Mouse (Mus musculus) cerebellum, adult 2 months (tissue): Measurements from ENCODE around the gene Slc2a4. TPM values are rescaled to one million over a fixed set of nuclear protein-coding genes. Genes with fewer than 3 reads are reported as not detected.
"Not testable (repeated sequence)": the region's sequence is repeated elsewhere in the genome, so short reads cannot be mapped to it uniquely, and the experiment has no call there.

ENCODE experiments used
- DNase-seq, 2 experiments: peaks; one replicate each; pipeline ENCODE4 v3.0.0; 2021
- H3K27ac ChIP-seq: fragments of 200-500 bp; 2 replicates; pipeline ENCODE4 v1.5.1; 2012; ENCODE audit warnings: low read length, control low read depth, inconsistent platforms; ENCODE audit not compliant: insufficient read depth
- H3K27me3 ChIP-seq: fragments of 200-500 bp; 2 replicates; pipeline ENCODE4 v1.6.1; 2012; ENCODE audit warnings: inconsistent platforms, mild to moderate bottlenecking, low read length, moderate library complexity; ENCODE audit not compliant: control insufficient read depth, insufficient read depth
- H3K4me1 ChIP-seq: fragments of 200-500 bp; 2 replicates; pipeline ENCODE4 v1.6.1; 2011; ENCODE audit warnings: low read length; ENCODE audit not compliant: control insufficient read depth, insufficient read depth
- H3K4me3 ChIP-seq: fragments of 200-500 bp; replicated peaks from 2 replicates; pipeline ENCODE3; 2011; ENCODE audit warnings: mild to moderate bottlenecking, low read depth, low read length, control low read depth; ENCODE audit not compliant: insufficient read depth
- CTCF ChIP-seq: fragments of 200-500 bp; IDR thresholded peaks from 2 replicates; pipeline ENCODE4 v1.5.1; 2011; ENCODE audit warnings: low read depth, mild to moderate bottlenecking, control low read depth, low read length, moderate library complexity, borderline replicate concordance; ENCODE audit not compliant: insufficient read depth
- POLR2A ChIP-seq: fragments of 200-500 bp; IDR thresholded peaks from 2 replicates; pipeline ENCODE4 v1.6.1; 2011; ENCODE audit warnings: low read length, control low read depth, borderline replicate concordance; ENCODE audit not compliant: insufficient read depth
- WGBS: fragments of 180-500 bp; shearing (Covaris S2); methylation state at CpG from one replicate; pipeline ENCODE4 v1.1.7; 2018; 5-methylcytosine and 5-hydroxymethylcytosine counted together
- polyA plus RNA-seq: library from polyadenylated mRNA; depleted of rRNA; stranded (reverse); fragments of >200 nt; gene quantifications from 2 replicates; pipeline ENCODE4 v1.2.3, GENCODE M21; 2012

Slc2a4 gene
- polyA plus RNA-seq, 1 experiment, result 5.9 TPM

DNA sequence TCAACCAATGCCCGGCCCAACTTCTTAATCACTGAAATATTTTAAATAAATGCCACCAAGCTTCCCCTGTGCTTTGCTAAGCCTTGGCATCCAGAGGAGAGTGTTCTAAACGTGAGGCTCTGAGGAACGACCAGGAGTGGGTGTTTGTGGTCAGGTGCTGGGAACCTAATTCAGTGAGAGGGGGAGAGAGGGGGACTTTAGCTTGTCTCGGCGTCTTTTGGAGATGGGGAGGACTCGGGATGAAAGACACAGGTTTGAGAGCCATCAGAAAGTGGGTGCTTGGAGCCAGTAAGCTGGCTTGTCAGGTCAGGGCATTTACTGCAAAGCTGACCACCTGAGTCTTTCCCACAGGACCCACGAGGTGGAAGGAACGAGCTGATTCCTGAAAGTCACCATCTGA is 16.2 kb downstream of the Slc2a4 start:
- no peak overlapping the region for H3K4me3 ChIP-seq
- H3K27me3 ChIP-seq, result no peaks in the 10 kb centered on the region
- WGBS, result 65% methylated on average over 8 of the region's 8 CpGs
- no peak overlapping the region for H3K27ac ChIP-seq
- TF ChIP-seq POLR2A, result no peak
- TF ChIP-seq CTCF, result no peak
- H3K4me1 ChIP-seq, result no peaks in the 10 kb centered on the region
- DNase-seq, result no peak

DNA sequence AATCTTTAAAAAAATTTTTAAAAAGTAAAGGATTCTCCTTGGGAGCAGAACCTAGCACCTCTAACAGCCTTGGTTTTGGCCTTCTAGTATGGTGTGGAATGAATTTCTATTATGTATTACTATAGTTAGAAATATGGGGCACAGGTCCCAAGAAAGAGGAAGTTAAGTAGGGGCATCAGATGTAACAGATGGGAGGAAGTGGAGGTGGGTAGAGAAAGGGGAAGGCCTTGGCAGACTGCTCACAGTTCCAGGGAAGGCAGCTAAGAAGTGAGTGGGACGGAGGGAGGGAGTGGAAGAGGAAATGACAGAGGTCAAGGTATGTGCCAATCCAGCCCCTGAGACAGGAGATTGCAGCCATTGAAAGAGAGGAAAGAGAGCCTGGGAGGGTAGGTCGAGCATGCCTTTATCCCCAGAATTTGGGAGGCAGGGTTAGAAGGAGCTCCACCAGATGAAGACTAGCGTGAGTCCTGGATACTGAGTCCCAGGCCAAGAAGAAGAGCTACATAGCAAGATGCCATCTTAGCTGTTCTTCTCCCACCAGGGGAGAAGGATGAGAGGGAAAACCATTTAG is 16.9 kb downstream of the Slc2a4 start:
- WGBS, result 68% methylated on average over 3 of the region's 3 CpGs
- TF ChIP-seq CTCF (no peak), POLR2A (no peak)
- H3K27ac ChIP-seq, result no peak overlapping the region

DNA sequence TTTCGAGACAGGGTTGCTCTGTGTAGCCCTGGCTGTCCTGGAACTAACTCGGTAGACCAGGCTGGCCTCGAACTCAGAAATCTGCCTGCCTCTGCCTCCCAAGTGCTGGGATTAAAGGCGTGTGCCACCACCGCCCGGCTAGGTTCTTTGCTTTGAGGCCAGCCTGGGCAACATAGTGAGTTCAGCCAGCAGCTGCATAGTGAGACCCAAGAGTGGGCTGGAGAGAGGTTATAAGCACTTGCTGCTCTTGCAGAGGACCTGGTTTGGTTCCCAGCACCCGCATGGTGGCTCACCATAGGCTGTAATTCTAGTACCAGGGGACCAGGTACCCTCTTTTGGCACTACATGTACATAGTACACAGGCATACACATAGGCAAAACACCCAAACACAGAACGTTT is 17.8 kb downstream of the Slc2a4 start:
- WGBS, result 88% methylated on average over 8 of the region's 8 CpGs
- H3K27me3 ChIP-seq, H3K27ac ChIP-seq, DNase-seq, H3K4me3 ChIP-seq, H3K4me1 ChIP-seq: not testable (repeated sequence)

More for the DNA sequence above, 16.9 kb downstream of the Slc2a4 start:
- Histone ChIP-seq H3K27me3 (no peaks in the 10 kb centered on the region), H3K4me1 (no peaks in the 10 kb centered on the region), H3K4me3 (no peak overlapping the region)
- no peak for DNase-seq

DNA sequence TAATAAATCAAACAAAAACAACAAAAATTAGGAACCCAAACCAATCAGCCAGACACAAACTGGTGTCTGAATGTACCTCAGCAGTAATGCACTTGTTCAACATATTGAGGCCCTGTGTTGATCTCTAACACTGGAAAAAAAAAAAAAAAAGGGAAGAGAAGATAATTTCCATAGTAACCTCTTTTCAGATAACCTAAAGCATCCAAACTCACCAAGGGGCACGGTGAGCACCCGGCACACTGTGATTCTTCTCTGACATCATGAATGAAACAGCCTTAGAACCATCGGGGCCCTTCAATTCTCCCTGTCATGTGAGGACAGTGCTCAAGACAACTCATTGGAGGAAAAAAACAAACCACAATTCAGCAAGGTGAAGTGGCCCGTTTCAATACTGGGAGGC is 18.3 kb downstream of the Slc2a4 start:
- TF ChIP-seq CTCF (no peak), POLR2A (no peak)

DNA sequence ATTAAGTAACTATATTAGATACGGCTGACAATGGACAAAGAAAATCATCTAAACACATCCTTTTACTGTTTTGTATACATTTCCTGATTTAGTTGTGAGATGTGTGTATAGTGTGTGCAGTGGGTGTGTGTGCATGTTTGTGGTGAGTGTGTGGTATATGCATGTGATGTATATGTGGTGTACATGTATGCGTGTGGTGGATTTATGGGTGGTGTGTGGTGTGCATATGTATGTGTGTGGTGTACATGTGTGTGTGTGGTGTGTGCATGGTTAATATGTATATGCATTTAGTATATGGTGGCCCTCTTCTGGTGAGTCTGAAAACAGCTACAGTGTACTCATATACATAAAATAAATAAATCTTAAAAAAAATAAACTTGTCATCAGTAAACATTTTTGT is 20.5 kb downstream of the Slc2a4 start:
- H3K27ac ChIP-seq, result no peak overlapping the region
- no peak overlapping the region for H3K4me3 ChIP-seq
- no peak for TF ChIP-seq POLR2A
- no peak for TF ChIP-seq CTCF
- no peaks in the 10 kb centered on the region for H3K4me1 ChIP-seq
- 94% methylated on average over 2 of the region's 2 CpGs for WGBS
- no peak for DNase-seq
- no peaks in the 10 kb centered on the region for H3K27me3 ChIP-seq

More for the DNA sequence above, 18.3 kb downstream of the Slc2a4 start:
- no peak overlapping the region for H3K4me3 ChIP-seq
- no peaks in the 10 kb centered on the region for H3K27me3 ChIP-seq
- H3K27ac ChIP-seq, result no peak overlapping the region
- 88% methylated on average over 4 of the region's 4 CpGs for WGBS
- no peak for DNase-seq
- H3K4me1 ChIP-seq, result no peaks in the 10 kb centered on the region

DNA sequence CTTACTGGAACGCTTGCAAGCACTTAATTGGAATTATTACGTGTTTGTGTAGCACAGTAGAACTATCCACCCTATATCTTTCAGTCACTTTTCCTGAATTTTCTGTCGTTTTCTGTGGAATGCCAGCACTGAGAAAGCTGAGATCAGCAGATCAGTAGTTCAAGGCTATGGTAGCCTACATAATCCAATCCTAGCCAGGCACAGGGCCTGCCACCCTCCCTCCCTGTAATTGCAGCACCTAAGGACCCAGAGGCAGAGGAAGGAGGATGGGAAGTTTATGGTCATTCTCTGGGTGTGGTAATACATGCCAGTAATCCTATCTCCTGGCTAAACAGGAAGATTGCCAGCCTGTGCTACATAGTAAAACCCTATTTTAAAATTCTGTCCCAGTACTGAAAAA is 25.2 kb downstream of the Slc2a4 start:
- no peak overlapping the region for H3K4me3 ChIP-seq
- TF ChIP-seq POLR2A (no peak), CTCF (no peak)
- H3K4me1 ChIP-seq, result no peaks in the 10 kb centered on the region
- H3K27ac ChIP-seq, result no peak overlapping the region
- no peaks in the 10 kb centered on the region for H3K27me3 ChIP-seq
- WGBS, result 65% methylated on average over 3 of the region's 3 CpGs
- no peak for DNase-seq

DNA sequence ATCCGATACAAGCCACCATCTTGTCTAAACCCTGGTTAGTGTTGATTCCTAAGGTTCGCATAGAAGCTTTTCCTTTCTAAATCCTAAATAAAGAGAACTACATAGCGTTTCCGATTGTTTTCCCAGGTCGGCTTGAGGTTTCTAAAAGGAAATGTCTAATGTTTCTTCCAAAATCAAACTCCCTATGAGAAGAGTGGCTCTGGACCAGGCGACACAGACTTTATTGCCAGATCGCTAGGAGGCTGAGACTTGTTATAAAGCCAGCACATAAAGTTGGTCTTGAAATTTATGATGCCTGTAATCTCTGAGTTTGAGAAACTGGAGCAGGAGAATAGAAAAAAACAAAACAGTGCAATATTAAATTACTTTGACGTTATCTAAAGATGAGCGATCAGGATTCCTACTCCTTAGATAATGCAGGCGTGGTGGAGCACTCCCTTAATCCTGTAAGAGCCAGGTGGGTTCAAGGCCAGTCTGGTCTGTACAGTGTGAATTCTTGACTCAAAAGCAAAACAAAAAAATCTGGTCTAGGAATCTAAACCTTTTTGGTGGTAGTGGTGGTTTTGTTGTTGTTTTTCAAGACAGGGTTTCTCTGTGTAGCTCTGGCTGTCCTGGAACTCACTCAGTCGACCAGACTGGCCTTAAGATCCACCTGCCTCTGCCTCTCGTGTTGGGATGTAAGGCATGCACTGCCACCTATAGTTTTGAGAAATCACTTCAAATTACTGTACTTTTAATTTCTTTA is 25.8 kb downstream of the Slc2a4 start:
- no peak for DNase-seq
- 3% methylated on average over 12 of the region's 12 CpGs for WGBS
- no peak for TF ChIP-seq CTCF
- no peak for TF ChIP-seq POLR2A

More for the DNA sequence above, 25.8 kb downstream of the Slc2a4 start:
- no peaks in the 10 kb centered on the region for H3K27me3 ChIP-seq
- no peaks in the 10 kb centered on the region for H3K4me1 ChIP-seq
- peak overlapping the region; percentile 82 for H3K4me3 ChIP-seq
- peak overlapping the region; percentile 31; the same call in 1 of the 2 replicates for H3K27ac ChIP-seq
